Mouse (Mus musculus) liver, embryonic 16.5 days (tissue): ENCODE measurements around the gene Rnf130. TPM values are rescaled to one million over a fixed set of nuclear protein-coding genes. Genes with fewer than 3 reads are reported as not detected.

Source experiments
- ATAC-seq: fragments of 200-750 bp; cut with Nextera tagmentation; 2 replicates; pipeline ENCODE4 v1.8.0; 2017; ENCODE audit warnings: low read depth, mild to moderate bottlenecking, moderate number of reproducible peaks, moderate library complexity
- H3K27ac ChIP-seq: fragments of 300-500 bp; sonication (generic); 2 replicates; pipeline ENCODE4 v1.5.1; 2014; ENCODE audit warnings: mild to moderate bottlenecking, low read length
- H3K27me3 ChIP-seq: fragments of 300-500 bp; sonication (generic); 2 replicates; pipeline ENCODE4 v1.6.1; 2014; ENCODE audit warnings: low read depth, low read length, mixed read lengths; ENCODE audit not compliant: control insufficient read depth, insufficient read depth
- H3K36me3 ChIP-seq: fragments of 300-500 bp; sonication (generic); 2 replicates; pipeline ENCODE4 v1.6.1; 2014; ENCODE audit warnings: mild to moderate bottlenecking; ENCODE audit not compliant: control insufficient read depth, insufficient read depth
- H3K4me1 ChIP-seq: fragments of 300-500 bp; sonication (generic); 2 replicates; pipeline ENCODE4 v1.6.1; 2014; ENCODE audit warnings: low read depth, low read length, mixed read lengths; ENCODE audit not compliant: control insufficient read depth
- H3K4me2 ChIP-seq: fragments of 300-500 bp; sonication (generic); 2 replicates; pipeline ENCODE4 v1.6.1; 2014; ENCODE audit warnings: low read depth, low read length, mixed read lengths
- H3K4me3 ChIP-seq: fragments of 300-500 bp; sonication (generic); 2 replicates; pipeline ENCODE4 v1.5.1; 2014; ENCODE audit warnings: low read depth, mild to moderate bottlenecking, low read length
- H3K9ac ChIP-seq: fragments of 300-500 bp; sonication (generic); 2 replicates; pipeline ENCODE4 v1.6.1; 2014; ENCODE audit warnings: low read depth, low read length
- H3K9me3 ChIP-seq: fragments of 300-500 bp; sonication (generic); replicated peaks from 2 replicates; pipeline ENCODE4 v1.6.1; 2016; ENCODE audit warnings: low read length; ENCODE audit not compliant: control insufficient read depth
- WGBS: fragments of 180-500 bp; shearing (Covaris S2); extraction: QIAGEN DNeasy Blood & Tissue Kit; methylation state at CpG from one replicate; pipeline ENCODE4 v1.1.7; 2014; ENCODE audit not compliant: insufficient replicate concordance; 5-methylcytosine and 5-hydroxymethylcytosine counted together
- polyA plus RNA-seq: library from polyadenylated mRNA; unstranded; fragments of >200 nt; fragmentation: Nextera tagmentation; extraction: Ambion mirVana; gene quantifications from 2 replicates; pipeline ENCODE4 v1.2.1, GENCODE M21; 2015

Rnf130 gene
- polyA plus RNA-seq, 1 experiment from 2014 or later, result 21.9 TPM

DNA sequence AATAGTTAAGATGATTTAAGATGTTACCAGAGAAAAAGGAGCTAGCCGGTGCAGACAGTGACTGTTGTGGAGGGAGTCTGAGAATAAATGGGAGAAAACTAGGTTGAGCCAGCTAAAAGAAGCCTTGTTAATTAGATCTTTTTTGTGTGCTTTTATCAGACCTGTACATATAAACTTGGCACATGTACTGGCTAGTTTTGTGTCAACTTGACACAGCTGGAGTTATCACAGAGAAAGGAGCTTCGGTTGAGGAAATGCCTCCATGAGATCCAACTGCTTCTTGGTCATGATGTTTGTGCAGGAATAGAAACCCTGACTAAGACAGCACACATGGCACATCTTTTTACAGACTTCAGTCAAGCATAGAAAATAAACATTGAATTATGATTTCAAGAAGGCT, 32.6 kb downstream of the Rnf130 start:
- H3K27ac ChIP-seq, result no peak overlapping the region
- no peak for ATAC-seq

DNA sequence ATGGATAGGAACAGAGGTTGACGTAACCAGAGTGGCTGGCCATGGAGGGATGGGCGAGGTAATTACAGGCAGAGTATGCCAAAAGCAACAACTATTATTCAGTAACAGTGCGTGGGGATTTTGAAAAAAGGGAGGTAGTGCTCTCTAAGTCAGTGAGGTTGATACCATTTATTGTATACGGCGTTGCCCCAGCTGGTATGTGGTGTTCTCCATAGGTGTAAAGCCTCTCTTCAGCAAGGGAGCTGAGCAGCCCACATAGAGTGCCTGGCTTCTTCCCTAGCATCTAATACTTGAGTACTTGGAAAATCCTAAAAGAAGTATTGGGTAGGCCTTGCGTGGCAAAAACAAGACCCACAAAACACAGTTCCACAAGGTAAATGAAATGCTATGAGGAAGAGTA, 33.1 kb downstream of the Rnf130 start:
- 73% methylated on average over 6 of the region's 6 CpGs for WGBS
- H3K9me3 ChIP-seq, result no peaks in the 10 kb centered on the region
- no peaks in the 10 kb centered on the region for H3K36me3 ChIP-seq
- no peak overlapping the region for H3K27ac ChIP-seq
- H3K4me2 ChIP-seq, result no peak overlapping the region
- H3K4me1 ChIP-seq, result no peaks in the 10 kb centered on the region; the same call in 1 of the 2 replicates
- no peak overlapping the region for H3K9ac ChIP-seq
- no peaks in the 10 kb centered on the region for H3K27me3 ChIP-seq
- no peak overlapping the region for H3K4me3 ChIP-seq
- ATAC-seq, result no peak

More for the DNA sequence above, 32.6 kb downstream of the Rnf130 start:
- no peaks in the 10 kb centered on the region; the same call in 1 of the 2 replicates for H3K4me1 ChIP-seq
- 52% methylated on average over 2 of the region's 2 CpGs for WGBS
- H3K4me3 ChIP-seq, result no peak overlapping the region
- no peaks in the 10 kb centered on the region for H3K27me3 ChIP-seq
- H3K9me3 ChIP-seq, result no peaks in the 10 kb centered on the region
- H3K4me2 ChIP-seq, result no peak overlapping the region
- H3K36me3 ChIP-seq, result no peaks in the 10 kb centered on the region
- no peak overlapping the region for H3K9ac ChIP-seq

DNA sequence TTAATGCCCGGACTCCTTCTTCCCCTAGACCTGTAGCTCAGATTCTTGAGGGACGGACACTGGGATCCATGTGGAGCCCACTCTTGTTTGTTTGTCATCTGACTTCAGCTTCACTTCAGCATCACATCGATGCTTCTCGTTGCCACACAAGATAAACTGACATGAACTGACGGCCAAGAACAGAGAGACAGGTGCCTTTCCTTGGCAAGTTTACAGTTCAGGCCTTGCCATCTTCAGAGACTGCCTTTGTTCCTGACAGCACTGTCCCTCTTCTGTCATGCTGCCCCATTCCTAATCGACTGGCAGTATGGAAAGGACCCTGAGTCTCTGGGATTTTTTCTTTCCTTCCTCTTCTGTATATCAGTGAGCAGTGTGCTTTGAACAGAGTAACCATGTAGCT, 33.9 kb downstream of the Rnf130 start:
- Histone ChIP-seq H3K27ac (no peak overlapping the region), H3K27me3 (no peaks in the 10 kb centered on the region), H3K4me1 (no peaks in the 10 kb centered on the region; the same call in 1 of the 2 replicates), H3K36me3 (no peaks in the 10 kb centered on the region), H3K4me2 (no peak overlapping the region), H3K4me3 (no peak overlapping the region), H3K9ac (no peak overlapping the region), H3K9me3 (no peaks in the 10 kb centered on the region)
- no peak for ATAC-seq
- WGBS, result 57% methylated on average over 6 of the region's 6 CpGs

DNA sequence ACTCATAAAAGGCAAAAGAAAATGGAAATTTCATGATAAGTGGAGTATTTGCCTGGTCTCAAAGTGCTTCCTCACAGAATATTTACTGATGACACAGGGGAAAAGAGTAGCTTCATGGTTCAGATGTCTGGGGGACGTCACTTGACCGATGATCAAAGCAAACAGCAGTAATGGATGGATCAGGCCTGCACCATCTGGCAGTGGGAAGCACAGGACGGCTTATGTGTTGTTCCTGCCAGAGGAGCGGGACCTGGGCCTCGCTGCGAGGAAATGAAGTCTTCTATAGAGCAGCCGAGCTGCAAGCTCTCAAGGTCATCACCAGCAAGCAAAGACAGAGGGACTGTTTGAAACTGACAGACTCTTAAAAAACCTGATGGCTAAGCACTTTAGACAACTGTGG, 37.0 kb downstream of the Rnf130 start:
- ATAC-seq, result no peak; the same call in 1 of the 2 replicates
- Histone ChIP-seq H3K4me2 (no peak overlapping the region), H3K4me3 (no peak overlapping the region), H3K27ac (no peak overlapping the region), H3K9ac (no peak overlapping the region), H3K36me3 (no peaks in the 10 kb centered on the region), H3K4me1 (no peaks in the 10 kb centered on the region), H3K27me3 (no peaks in the 10 kb centered on the region), H3K9me3 (no peaks in the 10 kb centered on the region)
- WGBS, result 69% methylated on average over 7 of the region's 7 CpGs

DNA sequence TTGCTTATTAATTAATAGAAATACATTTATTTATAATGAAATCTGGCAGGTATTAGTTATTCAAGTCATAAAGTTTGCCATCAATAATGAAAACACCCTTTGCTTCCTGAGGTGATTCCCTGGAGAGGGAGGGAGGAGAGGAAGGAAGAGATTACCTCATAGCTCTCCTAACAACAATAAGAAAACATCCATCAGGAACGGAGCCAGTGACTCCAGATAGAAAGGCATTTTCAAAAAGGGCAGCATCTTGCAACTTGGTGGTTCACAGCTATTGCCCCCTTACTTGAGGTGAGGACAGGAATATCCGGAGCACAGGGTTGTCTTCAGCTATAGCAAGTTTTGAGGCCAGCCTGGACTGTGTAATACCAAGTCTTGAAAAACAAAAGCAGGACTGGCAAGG, 40.9 kb downstream of the Rnf130 start:
- 62% methylated on average over 2 of the region's 2 CpGs for WGBS

DNA sequence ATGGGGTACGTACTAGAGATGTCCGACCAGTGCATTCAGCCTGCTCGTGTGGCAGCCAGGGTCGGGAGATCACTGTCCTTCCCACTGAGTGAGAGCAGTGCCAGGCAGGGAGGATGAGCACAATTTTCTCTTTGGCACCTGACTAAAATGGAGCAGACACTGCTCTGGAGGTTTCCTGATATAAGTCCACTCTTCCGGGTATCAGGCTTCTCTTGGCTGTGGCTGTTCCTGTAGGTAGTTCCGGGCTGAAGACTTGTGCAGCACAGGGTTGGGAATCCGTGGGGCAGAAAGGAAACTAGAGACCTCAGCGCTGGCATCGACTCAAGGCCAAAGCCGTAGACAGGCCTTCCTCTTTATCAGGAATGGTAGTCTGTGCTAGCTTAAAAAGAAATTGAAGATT, 48.7 kb downstream of the Rnf130 start:
- Histone ChIP-seq H3K9ac (no peak overlapping the region), H3K36me3 (no peaks in the 10 kb centered on the region), H3K27me3 (no peaks in the 10 kb centered on the region), H3K27ac (no peak overlapping the region), H3K4me1 (no peaks in the 10 kb centered on the region), H3K9me3 (no peaks in the 10 kb centered on the region), H3K4me3 (no peak overlapping the region), H3K4me2 (no peak overlapping the region)
- no peak for ATAC-seq
- WGBS, result 76% methylated on average over 10 of the region's 10 CpGs

More for the DNA sequence above, 40.9 kb downstream of the Rnf130 start:
- Histone ChIP-seq H3K27me3 (no peaks in the 10 kb centered on the region), H3K9ac (no peak overlapping the region), H3K4me2 (no peak overlapping the region), H3K4me1 (no peaks in the 10 kb centered on the region), H3K4me3 (no peak overlapping the region), H3K27ac (no peak overlapping the region), H3K9me3 (no peaks in the 10 kb centered on the region), H3K36me3 (no peaks in the 10 kb centered on the region)
- no peak for ATAC-seq

DNA sequence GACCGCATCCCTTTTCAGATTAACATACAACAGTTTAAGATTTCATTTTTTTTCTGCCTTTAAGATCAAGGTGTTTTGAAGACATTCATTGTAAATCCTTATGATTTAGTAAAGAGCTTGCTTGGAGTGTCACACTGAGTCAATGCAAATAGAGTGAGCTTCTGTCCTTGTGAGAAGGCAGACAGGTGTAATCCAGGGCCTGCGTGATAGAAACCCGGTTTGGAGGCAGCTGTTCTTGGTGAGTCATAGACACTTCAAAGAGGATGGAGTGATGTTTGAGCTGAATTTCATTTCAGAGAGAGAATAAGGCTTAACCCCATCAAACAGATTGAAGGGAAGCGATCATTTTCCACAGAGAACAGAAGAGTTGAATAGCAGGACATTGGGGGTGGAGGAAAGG, 51.6 kb downstream of the Rnf130 start:
- Histone ChIP-seq H3K9ac (no peak overlapping the region), H3K4me3 (no peak overlapping the region), H3K27me3 (no peaks in the 10 kb centered on the region), H3K27ac (no peak overlapping the region), H3K36me3 (no peaks in the 10 kb centered on the region), H3K4me2 (no peak overlapping the region), H3K9me3 (no peaks in the 10 kb centered on the region), H3K4me1 (no peaks in the 10 kb centered on the region)
- WGBS, result 77% methylated on average over 4 of the region's 4 CpGs
- ATAC-seq, result no peak

DNA sequence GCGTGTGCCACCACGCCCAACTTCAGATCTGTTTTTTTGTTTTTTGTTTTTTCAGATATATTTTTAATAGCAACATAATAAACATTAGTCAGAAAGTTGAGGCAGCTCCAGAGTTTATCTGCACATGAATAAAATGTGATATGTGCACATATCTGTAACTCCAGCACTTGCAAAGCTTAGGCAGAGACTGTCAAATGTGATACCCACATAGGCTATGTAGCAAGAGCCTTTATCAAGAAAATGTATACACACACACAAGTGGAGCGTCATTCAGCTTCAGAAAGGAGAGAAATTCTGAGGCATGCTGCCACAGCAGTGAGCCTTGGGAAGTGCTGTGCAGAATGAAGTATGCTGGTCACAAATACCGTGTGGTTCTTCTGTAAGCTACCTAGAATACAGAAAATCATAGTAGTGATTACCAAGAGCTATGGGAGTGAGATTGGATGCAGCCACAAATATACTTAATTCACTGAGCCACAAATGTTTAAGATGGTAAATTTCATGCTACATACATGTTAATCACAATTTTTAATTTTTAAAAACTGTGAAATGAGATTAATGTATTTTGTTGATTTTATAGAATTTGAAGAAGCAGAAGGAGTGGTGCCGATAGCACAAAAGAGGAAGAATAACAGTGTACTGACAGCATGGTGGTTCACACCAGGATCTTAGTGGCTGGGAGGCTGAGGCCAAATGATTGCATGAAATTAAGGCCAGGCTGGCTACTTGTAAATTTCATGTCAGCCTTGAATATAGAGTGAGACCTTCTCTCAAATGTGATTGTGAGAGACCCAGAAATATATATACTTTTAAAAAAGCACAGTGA, 56.4 kb downstream of the Rnf130 start:
- 63% methylated on average over 5 of the region's 5 CpGs for WGBS
- Histone ChIP-seq H3K27me3 (no peaks in the 10 kb centered on the region), H3K27ac (no peak overlapping the region), H3K4me2 (no peak overlapping the region), H3K9ac (no peak overlapping the region), H3K4me3 (no peak overlapping the region), H3K9me3 (no peaks in the 10 kb centered on the region), H3K4me1 (no peaks in the 10 kb centered on the region), H3K36me3 (no peaks in the 10 kb centered on the region)
- ATAC-seq, result no peak

DNA sequence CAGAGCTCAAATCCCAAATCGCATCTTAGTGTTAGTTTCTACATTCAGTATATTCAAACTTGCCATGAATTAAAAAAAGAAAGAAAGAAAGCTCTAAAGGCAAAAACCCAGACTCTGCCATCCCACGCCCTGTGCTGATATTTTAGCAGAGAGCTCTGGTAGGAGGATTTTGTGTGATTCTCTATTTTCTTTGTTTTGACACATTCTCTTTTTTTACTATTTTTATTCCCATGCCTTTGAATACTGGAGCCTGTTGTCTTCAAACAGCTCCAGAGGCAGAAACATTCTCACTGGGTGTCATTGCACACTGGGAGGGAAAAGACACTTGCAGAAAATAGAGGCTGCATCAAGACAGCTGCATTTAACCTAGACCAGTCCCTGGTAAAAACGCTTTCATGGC, 61.1 kb downstream of the Rnf130 start:
- no peak overlapping the region for H3K4me3 ChIP-seq
- no peaks in the 10 kb centered on the region for H3K36me3 ChIP-seq
- H3K9me3 ChIP-seq, result no peaks in the 10 kb centered on the region
- WGBS, result 75% methylated on average over 3 of the region's 3 CpGs
- no peak overlapping the region for H3K4me2 ChIP-seq
- no peak for ATAC-seq
- H3K27me3 ChIP-seq, result no peaks in the 10 kb centered on the region
- no peak overlapping the region for H3K9ac ChIP-seq
- peaks cover 5% of the 10 kb centered on the region for H3K4me1 ChIP-seq
- no peak overlapping the region for H3K27ac ChIP-seq
